Mouse (Mus musculus): ENCODE measurements around the gene Slc7a14. TPM values are rescaled to one million over a fixed set of nuclear protein-coding genes. Genes with fewer than 3 reads are reported as not detected.

Gene Slc7a14
- total RNA-seq, 2 experiments from 2014 or later: 0.10 to 0.12 TPM

- intact Hi-C loops (cut with DNase I): no loop called here
Measured at GRCm38 (mm10) chr3:31212205-31213038, 97.8 kb downstream of the Slc7a14 start.

GRCm38 (mm10) chr3:31209001-31209400 is 101.2 kb downstream of the Slc7a14 start:
- no peak for DNase-seq
- intact Hi-C loops (cut with DNase I): no loop called here

More at GRCm38 (mm10) chr3:31212205-31213038, 97.8 kb downstream of the Slc7a14 start:
- no peak for DNase-seq

- intact Hi-C loops (cut with DNase I): no loop called here
- no peak for DNase-seq
Measured at GRCm38 (mm10) chr3:31208458-31208994, 101.7 kb downstream of the Slc7a14 start.

GRCm38 (mm10) chr3:31208046-31208445 is 102.1 kb downstream of the Slc7a14 start:
- DNase-seq: no peak
- intact Hi-C loops (cut with DNase I): no loop called here

- DNase-seq: no peak
- intact Hi-C loops (cut with DNase I): no loop called here
Measured at GRCm38 (mm10) chr3:31205167-31205566, 105.0 kb downstream of the Slc7a14 start.

GRCm38 (mm10) chr3:31203947-31204346 is 106.2 kb downstream of the Slc7a14 start:
- DNase-seq: no peak
- intact Hi-C loops (cut with DNase I): no loop called here

- intact Hi-C loops (cut with DNase I): no loop called here
- DNase-seq: no peak
Measured at GRCm38 (mm10) chr3:31199162-31199877, 110.9 kb downstream of the Slc7a14 start.

- no peak for DNase-seq
- intact Hi-C loops (cut with DNase I): no loop called here
Measured at GRCm38 (mm10) chr3:31191402-31191801, 118.8 kb downstream of the Slc7a14 start.

- DNase-seq: no peak
Measured at GRCm38 (mm10) chr3:31190342-31190741, 119.8 kb downstream of the Slc7a14 start.

GRCm38 (mm10) chr3:31166365-31166871 is 143.8 kb downstream of the Slc7a14 start:
- peak in 1 of 2 experiments; percentile 9 for DNase-seq
- intact Hi-C loops (cut with DNase I): no loop called here

More at GRCm38 (mm10) chr3:31190342-31190741, 119.8 kb downstream of the Slc7a14 start:
- intact Hi-C loops (cut with DNase I): no loop called here

GRCm38 (mm10) chr3:31165803-31166202 is 144.4 kb downstream of the Slc7a14 start:
- DNase-seq: no peak
- intact Hi-C loops (cut with DNase I): no loop called here

- intact Hi-C loops (cut with DNase I): no loop called here
- no peak for DNase-seq
Measured at GRCm38 (mm10) chr3:31162860-31163259, 147.3 kb downstream of the Slc7a14 start.

GRCm38 (mm10) chr3:31161336-31161735 is 148.8 kb downstream of the Slc7a14 start:
- DNase-seq: no peak
- intact Hi-C loops (cut with DNase I): no loop called here

- DNase-seq: no peak
- intact Hi-C loops (cut with DNase I): no loop called here
Measured at GRCm38 (mm10) chr3:31160046-31160445, 150.1 kb downstream of the Slc7a14 start.

- intact Hi-C loops (cut with DNase I): no loop called here
- DNase-seq: no peak
Measured at GRCm38 (mm10) chr3:31157776-31158175, 152.4 kb downstream of the Slc7a14 start.

GRCm38 (mm10) chr3:31156126-31156525 is 154.1 kb downstream of the Slc7a14 start:
- intact Hi-C loops (cut with DNase I): no loop called here
- DNase-seq: no peak

Other genes with a start within 250 kb of the Slc7a14 start
- gene Skil, start 215.3 kb downstream of the Slc7a14 start, total RNA-seq (2021): 10 to 100 TPM; 19.6 to 23.4 TPM
- gene Cldn11, start 160.5 kb downstream of the Slc7a14 start, total RNA-seq (2021): 1 to 10 TPM in 1 of 2 experiments, under 1 TPM in 1; 0.83 to 1.9 TPM

All from heart, postnatal 14 days (tissue).